Mouse (Mus musculus) neural tube, embryonic 14.5 days (tissue): Measurements from ENCODE around the gene Focad. TPM values are rescaled to one million over a fixed set of nuclear protein-coding genes. Genes with fewer than 3 reads are reported as not detected.

ENCODE experiments used
- ATAC-seq: fragments of 200-750 bp; cut with Nextera tagmentation; 2 replicates; pipeline ENCODE4 v1.8.0; 2017; ENCODE audit warnings: low read depth, mild to moderate bottlenecking, moderate TSS enrichment, moderate library complexity
- H3K27ac ChIP-seq: fragments of 300-500 bp; sonication (generic); 2 replicates; pipeline ENCODE4 v1.5.1; 2014; ENCODE audit warnings: low read depth, mild to moderate bottlenecking, control low read depth, low read length, moderate library complexity, mixed read lengths
- H3K27me3 ChIP-seq: fragments of 300-500 bp; sonication (generic); 2 replicates; pipeline ENCODE4 v1.6.1; 2014; ENCODE audit warnings: low read length; ENCODE audit not compliant: control insufficient read depth, insufficient read depth
- H3K36me3 ChIP-seq: fragments of 300-500 bp; sonication (generic); 2 replicates; pipeline ENCODE4 v1.6.1; 2014; ENCODE audit warnings: low read length, mixed read lengths; ENCODE audit not compliant: control insufficient read depth, insufficient read depth
- H3K4me1 ChIP-seq: fragments of 300-500 bp; sonication (generic); 2 replicates; pipeline ENCODE4 v1.6.1; 2014; ENCODE audit warnings: low read length; ENCODE audit not compliant: control insufficient read depth, insufficient read depth
- H3K4me2 ChIP-seq: fragments of 300-500 bp; sonication (generic); 2 replicates; pipeline ENCODE4 v1.6.1; 2014; ENCODE audit warnings: mild to moderate bottlenecking, low read depth, low read length, control low read depth
- H3K4me3 ChIP-seq: fragments of 300-500 bp; sonication (generic); 2 replicates; pipeline ENCODE4 v1.5.1; 2014; ENCODE audit warnings: low read depth, low read length, control low read depth, mixed read lengths
- H3K9ac ChIP-seq: fragments of 300-500 bp; sonication (generic); replicated peaks from 2 replicates; pipeline ENCODE4 v1.6.1; 2014; ENCODE audit warnings: low read depth, mild to moderate bottlenecking, control low read depth, low read length, mixed read lengths
- H3K9me3 ChIP-seq: fragments of 300-500 bp; sonication (generic); 2 replicates; pipeline ENCODE4 v1.6.1; 2016; ENCODE audit warnings: low read length; ENCODE audit not compliant: control insufficient read depth
- WGBS: fragments of 180-500 bp; shearing (Covaris S2); extraction: QIAGEN DNeasy Blood & Tissue Kit; methylation state at CpG from one replicate; pipeline ENCODE4 v1.1.7; 2014; 5-methylcytosine and 5-hydroxymethylcytosine counted together
- polyA plus RNA-seq: library from polyadenylated mRNA; unstranded; fragments of >200 nt; fragmentation: Nextera tagmentation; extraction: Ambion mirVana; gene quantifications from 2 replicates; pipeline ENCODE4 v1.2.1, GENCODE M21; 2014

The Focad gene
- polyA plus RNA-seq, 1 experiment from 2014 or later: 23.5 TPM

DNA sequence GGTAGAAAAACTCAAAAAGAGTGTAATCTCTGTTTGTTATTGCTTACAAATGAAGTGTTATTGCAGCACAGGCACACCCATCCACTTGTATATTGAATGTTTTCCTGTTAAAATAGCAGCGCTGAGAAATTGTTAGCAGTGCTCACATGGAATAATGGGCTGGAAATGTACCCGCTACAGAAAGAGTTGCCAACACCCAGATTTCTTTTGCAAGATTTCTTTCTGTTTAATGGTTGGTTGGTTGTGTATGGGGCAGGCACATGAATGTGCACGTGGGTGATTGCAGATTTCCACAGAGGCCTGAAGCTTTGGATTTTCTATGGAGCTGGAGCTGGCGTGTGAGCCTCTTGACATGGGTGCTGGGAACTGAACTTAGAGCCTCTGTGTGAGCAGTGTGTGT, 151.1 kb downstream of the Focad start:
- 74% methylated on average over 4 of the region's 4 CpGs for WGBS
- Histone ChIP-seq H3K4me2 (no peak overlapping the region), H3K36me3 (no peaks in the 10 kb centered on the region), H3K4me3 (no peak overlapping the region), H3K9me3 (no peaks in the 10 kb centered on the region), H3K27me3 (no peaks in the 10 kb centered on the region), H3K27ac (no peak overlapping the region), H3K9ac (no peak overlapping the region), H3K4me1 (no peaks in the 10 kb centered on the region)
- no peak for ATAC-seq

GRCm38 (mm10) chr4:88261349-88261748, 166.9 kb downstream of the Focad start:
- no peak overlapping the region for H3K27ac ChIP-seq
- H3K4me1 ChIP-seq: no peaks in the 10 kb centered on the region; the same call in 1 of the 2 replicates
- WGBS: 89% methylated on average over 5 of the region's 5 CpGs
- no peak overlapping the region for H3K4me3 ChIP-seq
- no peaks in the 10 kb centered on the region for H3K9me3 ChIP-seq
- no peak overlapping the region for H3K4me2 ChIP-seq
- H3K9ac ChIP-seq: no peak overlapping the region
- no peaks in the 10 kb centered on the region for H3K27me3 ChIP-seq
- no peaks in the 10 kb centered on the region for H3K36me3 ChIP-seq
- ATAC-seq: no peak

DNA sequence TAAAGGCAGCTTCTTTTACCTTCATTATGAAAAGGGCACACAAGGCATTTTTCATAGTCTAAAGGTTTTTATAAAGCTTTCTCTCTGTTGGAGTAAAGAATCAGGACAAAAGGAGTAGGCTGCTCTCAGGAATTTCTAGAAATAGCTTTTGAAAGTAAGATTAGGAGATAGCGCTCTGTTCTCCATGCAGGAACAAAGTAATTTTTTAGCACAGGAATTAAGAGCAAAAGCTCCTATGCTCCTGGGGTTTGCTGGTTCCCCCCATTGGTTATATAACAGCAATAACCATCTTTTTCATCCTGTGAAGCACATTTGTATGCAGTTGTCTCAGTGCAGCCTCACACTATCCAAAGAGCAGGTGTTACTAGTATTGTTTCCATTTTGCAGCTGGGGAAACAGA, 170.1 kb downstream of the Focad start:
- no peak overlapping the region for H3K4me3 ChIP-seq
- H3K4me1 ChIP-seq: no peaks in the 10 kb centered on the region; the same call in 1 of the 2 replicates
- H3K27me3 ChIP-seq: no peaks in the 10 kb centered on the region
- H3K4me2 ChIP-seq: no peak overlapping the region
- H3K9ac ChIP-seq: no peak overlapping the region
- no peak for ATAC-seq
- H3K27ac ChIP-seq: no peak overlapping the region
- 58% methylated on average over 1 of the region's 1 CpGs for WGBS
- H3K36me3 ChIP-seq: no peaks in the 10 kb centered on the region
- no peaks in the 10 kb centered on the region for H3K9me3 ChIP-seq

DNA sequence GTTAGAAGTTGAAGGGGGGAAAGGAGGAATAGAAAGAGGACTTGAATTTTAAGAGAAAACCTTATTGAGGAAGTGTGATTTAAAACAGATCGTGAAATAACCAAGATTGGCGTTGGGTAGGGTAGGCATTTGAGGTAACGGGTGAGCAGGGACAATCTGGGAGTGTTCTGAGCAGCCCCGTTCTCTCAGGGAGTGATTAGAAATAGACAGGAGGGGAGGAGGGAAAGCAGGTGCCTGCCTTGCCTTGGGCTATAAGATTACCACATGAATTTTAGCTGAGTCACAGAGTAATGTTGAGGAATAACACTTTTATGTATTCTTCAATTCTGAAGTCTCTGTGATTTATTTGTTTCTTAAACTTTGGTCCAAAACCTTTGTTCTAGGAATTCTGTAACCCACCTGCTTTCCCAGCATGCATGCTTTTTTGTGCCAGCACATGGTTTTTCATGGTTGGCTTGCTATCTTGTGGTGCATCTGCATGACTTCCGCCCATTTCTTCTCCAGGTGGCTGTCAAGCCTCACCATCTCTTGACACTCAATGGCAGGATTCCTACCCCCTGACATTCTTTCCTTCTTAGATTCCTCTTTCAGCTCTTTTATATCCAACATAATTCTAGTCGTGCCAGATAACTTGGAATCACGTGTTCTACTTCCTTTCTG, 176.1 kb downstream of the Focad start:
- Histone ChIP-seq H3K36me3 (no peaks in the 10 kb centered on the region), H3K27ac (no peak overlapping the region), H3K9ac (no peak overlapping the region), H3K9me3 (no peaks in the 10 kb centered on the region), H3K4me2 (no peak overlapping the region), H3K4me3 (no peak overlapping the region), H3K4me1 (no peaks in the 10 kb centered on the region), H3K27me3 (no peaks in the 10 kb centered on the region)
- WGBS: 79% methylated on average over 7 of the region's 7 CpGs
- ATAC-seq: no peak

- H3K9me3 ChIP-seq: no peaks in the 10 kb centered on the region
- 53% methylated on average over 6 of the region's 6 CpGs for WGBS
- no peak overlapping the region for H3K4me3 ChIP-seq
- no peaks in the 10 kb centered on the region for H3K4me1 ChIP-seq
- H3K27me3 ChIP-seq: no peaks in the 10 kb centered on the region
- H3K4me2 ChIP-seq: no peak overlapping the region
- H3K9ac ChIP-seq: no peak overlapping the region
- no peak overlapping the region for H3K27ac ChIP-seq
- H3K36me3 ChIP-seq: no peaks in the 10 kb centered on the region
- no peak for ATAC-seq
These were observed 181.2 kb downstream of the Focad start for GRCm38 (mm10) chr4:88275571-88276041.

DNA sequence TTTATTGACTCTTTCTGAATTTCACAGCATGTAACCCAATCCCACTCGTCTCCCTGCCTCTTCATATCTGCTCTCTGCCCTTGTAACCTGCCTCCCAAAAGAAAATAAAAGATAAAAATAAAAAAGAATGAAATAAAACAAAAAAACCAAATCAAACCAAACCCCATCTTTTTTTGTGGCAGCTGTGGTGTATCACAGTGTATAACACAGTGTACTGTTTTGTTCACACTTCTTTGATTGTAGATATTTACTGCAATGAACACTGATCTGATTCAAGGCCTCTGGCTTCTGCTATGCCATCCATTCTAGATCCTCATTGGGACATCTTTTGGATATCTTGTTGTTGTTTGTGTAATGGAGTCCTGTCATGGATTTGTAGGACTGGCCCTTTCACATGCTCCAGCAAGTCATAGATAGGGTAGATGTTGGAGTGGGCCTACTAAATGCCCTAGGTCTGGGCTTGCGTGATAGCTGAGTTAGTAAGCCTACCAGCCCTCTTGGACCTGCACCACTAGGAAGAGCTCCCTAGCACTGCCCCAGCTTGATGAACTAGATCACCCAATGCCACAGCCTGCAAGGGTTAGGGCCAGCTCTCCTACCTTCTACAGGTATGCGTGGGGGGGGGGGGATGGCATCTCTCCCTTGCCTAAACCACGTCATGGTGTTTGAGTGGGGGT, 181.8 kb downstream of the Focad start:
- H3K9me3 ChIP-seq: no peaks in the 10 kb centered on the region
- ATAC-seq: no peak

GRCm38 (mm10) chr4:88278524-88278923, 184.1 kb downstream of the Focad start:
- whole genome bisulfite sequencing: 88% methylated on average over 2 of the region's 2 CpGs
- no peaks in the 10 kb centered on the region for H3K9me3 ChIP-seq

More for the DNA sequence above, 181.8 kb downstream of the Focad start:
- no peak overlapping the region for H3K27ac ChIP-seq
- no peaks in the 10 kb centered on the region for H3K36me3 ChIP-seq
- no peaks in the 10 kb centered on the region for H3K4me1 ChIP-seq
- no peaks in the 10 kb centered on the region for H3K27me3 ChIP-seq
- no peak overlapping the region for H3K4me3 ChIP-seq
- no peak overlapping the region for H3K9ac ChIP-seq
- 71% methylated on average over 4 of the region's 4 CpGs for WGBS
- H3K4me2 ChIP-seq: no peak overlapping the region

GRCm38 (mm10) chr4:88280536-88280935, 186.1 kb downstream of the Focad start:
- Histone ChIP-seq H3K4me2 (no peak overlapping the region), H3K27me3 (no peaks in the 10 kb centered on the region), H3K4me1 (no peaks in the 10 kb centered on the region), H3K36me3 (no peaks in the 10 kb centered on the region), H3K9me3 (no peaks in the 10 kb centered on the region), H3K27ac (no peak overlapping the region), H3K9ac (no peak overlapping the region), H3K4me3 (no peak overlapping the region)
- 98% methylated on average over 2 of the region's 2 CpGs for WGBS
- no peak for ATAC-seq

More at GRCm38 (mm10) chr4:88278524-88278923, 184.1 kb downstream of the Focad start:
- H3K27ac ChIP-seq: no peak overlapping the region
- H3K4me2 ChIP-seq: no peak overlapping the region
- H3K36me3 ChIP-seq: no peaks in the 10 kb centered on the region
- ATAC-seq: no peak
- no peaks in the 10 kb centered on the region for H3K4me1 ChIP-seq
- H3K4me3 ChIP-seq: no peak overlapping the region
- H3K9ac ChIP-seq: no peak overlapping the region
- no peaks in the 10 kb centered on the region for H3K27me3 ChIP-seq

DNA sequence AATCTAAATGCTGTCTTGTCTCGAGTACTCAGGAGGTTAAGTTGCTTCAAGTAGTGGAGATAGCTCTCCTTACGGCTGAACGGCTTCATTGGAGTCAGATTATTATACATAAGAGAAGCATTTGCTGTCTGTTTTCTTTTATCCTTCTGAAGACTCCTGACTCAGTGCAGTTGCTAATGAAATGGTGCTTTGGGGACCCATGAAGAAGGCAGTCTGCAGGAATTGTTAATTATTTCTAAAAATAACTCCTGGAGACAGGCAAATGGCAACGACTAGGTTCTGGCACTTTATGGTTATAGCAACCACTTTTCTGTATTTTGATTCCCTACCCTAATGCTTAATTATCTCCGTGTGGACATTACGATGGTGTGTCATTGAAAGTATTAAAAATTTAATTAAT, 201.1 kb downstream of the Focad start:
- H3K36me3 ChIP-seq: no peaks in the 10 kb centered on the region
- peak; percentile 67; the same call in 1 of the 2 replicates for ATAC-seq
- 33% methylated on average over 6 of the region's 6 CpGs for WGBS
- no peak overlapping the region for H3K9ac ChIP-seq
- H3K4me3 ChIP-seq: no peak overlapping the region
- H3K27ac ChIP-seq: no peak overlapping the region; the same call in 1 of the 2 replicates
- H3K9me3 ChIP-seq: no peaks in the 10 kb centered on the region
- H3K4me1 ChIP-seq: peaks cover 4% of the 10 kb centered on the region; the same call in 1 of the 2 replicates
- no peaks in the 10 kb centered on the region for H3K27me3 ChIP-seq
- H3K4me2 ChIP-seq: no peak overlapping the region
